Mouse (Mus musculus) embryonic fibroblast, embryonic 13.5 days (primary cell): ENCODE measurements around the gene Rnh1.

ENCODE experiments used
- CTCF ChIP-seq: IDR thresholded peaks from 2 replicates; pipeline ENCODE4 v1.5.1; 2011; ENCODE audit warnings: mild to moderate bottlenecking, control low read depth, low read length, moderate library complexity, borderline replicate concordance; ENCODE audit not compliant: insufficient read depth
- POLR2A ChIP-seq: IDR thresholded peaks from 2 replicates; pipeline ENCODE4 v1.6.1; 2011; ENCODE audit warnings: low read depth, mild to moderate bottlenecking, control low read depth, low read length, moderate library complexity

- TF ChIP-seq CTCF = no peak
- no peak for TF ChIP-seq POLR2A
These were observed 27.3 kb downstream of the Rnh1 start for GRCm38 (mm10) chr7:141145403-141145802.
